Mouse (Mus musculus): ENCODE data around the gene Cdk1.

Cdk1 gene

GRCm38 (mm10) chr10:69313944-69314343 lies 38.8 kb downstream of the Cdk1 start:
- no peaks in the 10 kb centered on the region for H3K36me3 ChIP-seq (ENCODE audit: insufficient read depth, low read length)
- TF ChIP-seq NANOG (IDR thresholded peaks at IDR 0.05; ENCODE audit: borderline replicate concordance, low read length) (no peak), CTCF (conservative IDR thresholded peaks at IDR 0.05; ENCODE audit: low read length) (no peak), POU5F1 (IDR thresholded peaks at IDR 0.05; ENCODE audit: borderline replicate concordance, low read length) (no peak)
- 0 out of 2 replicates have a peak overlapping the region, but pooled peaks have one; percentile 8 for H3K4me3 ChIP-seq (replicated peaks; ENCODE audit: low read length)
- no peaks in the 10 kb centered on the region for H3K27me3 ChIP-seq (ENCODE audit: insufficient read depth, low read length)
- no peaks in the 10 kb centered on the region for H3K9me3 ChIP-seq (ENCODE audit: low read length)
- peaks cover 18% of the 10 kb centered on the region for H3K4me1 ChIP-seq (replicated peaks; ENCODE audit: low read depth, low read length)

GRCm38 (mm10) chr10:69311867-69312266 lies 40.9 kb downstream of the Cdk1 start:
- TF ChIP-seq CTCF (conservative IDR thresholded peaks at IDR 0.05; ENCODE audit: low read length), result no peak
- TF ChIP-seq POU5F1 (IDR thresholded peaks at IDR 0.05; ENCODE audit: borderline replicate concordance, low read length), result no peak
- no peak for TF ChIP-seq NANOG (IDR thresholded peaks at IDR 0.05; ENCODE audit: borderline replicate concordance, low read length)

GRCm38 (mm10) chr10:69309109-69309508 lies 43.6 kb downstream of the Cdk1 start:
- Histone ChIP-seq H3K36me3 (ENCODE audit: insufficient read depth, low read length) (no peaks in the 10 kb centered on the region), H3K4me3 (replicated peaks; ENCODE audit: low read length) (no peak overlapping the region), H3K27me3 (ENCODE audit: insufficient read depth, low read length) (no peaks in the 10 kb centered on the region), H3K4me1 (replicated peaks; ENCODE audit: low read depth, low read length) (peaks cover 35% of the 10 kb centered on the region), H3K9me3 (ENCODE audit: low read length) (no peaks in the 10 kb centered on the region)
- TF ChIP-seq NANOG (IDR thresholded peaks at IDR 0.05; ENCODE audit: borderline replicate concordance, low read length) (no peak), CTCF (conservative IDR thresholded peaks at IDR 0.05; ENCODE audit: low read length) (no peak), POU5F1 (IDR thresholded peaks at IDR 0.05; ENCODE audit: borderline replicate concordance, low read length) (no peak)

More at GRCm38 (mm10) chr10:69311867-69312266, 40.9 kb downstream of the Cdk1 start:
- Histone ChIP-seq H3K36me3 (ENCODE audit: insufficient read depth, low read length) (no peaks in the 10 kb centered on the region), H3K27me3 (ENCODE audit: insufficient read depth, low read length) (no peaks in the 10 kb centered on the region), H3K9me3 (ENCODE audit: low read length) (no peaks in the 10 kb centered on the region), H3K4me1 (replicated peaks; ENCODE audit: low read depth, low read length) (peaks cover 18% of the 10 kb centered on the region), H3K4me3 (replicated peaks; ENCODE audit: low read length) (no peak overlapping the region)

- no peaks in the 10 kb centered on the region for H3K9me3 ChIP-seq (ENCODE audit: low read length)
- TF ChIP-seq CTCF (conservative IDR thresholded peaks at IDR 0.05; ENCODE audit: low read length), result peak; percentile 88
- no peak for TF ChIP-seq POU5F1 (IDR thresholded peaks at IDR 0.05; ENCODE audit: borderline replicate concordance, low read length)
- no peaks in the 10 kb centered on the region for H3K36me3 ChIP-seq (ENCODE audit: insufficient read depth, low read length)
- no peaks in the 10 kb centered on the region for H3K27me3 ChIP-seq (ENCODE audit: insufficient read depth, low read length)
- no peak overlapping the region for H3K4me3 ChIP-seq (replicated peaks; ENCODE audit: low read length)
- H3K4me1 ChIP-seq (replicated peaks; ENCODE audit: low read depth, low read length), result peaks cover 33% of the 10 kb centered on the region
Measured at GRCm38 (mm10) chr10:69307067-69307466, 45.7 kb downstream of the Cdk1 start.

- Histone ChIP-seq H3K4me1 (replicated peaks; ENCODE audit: low read depth, low read length) (peaks cover 33% of the 10 kb centered on the region), H3K4me3 (replicated peaks; ENCODE audit: low read length) (0 out of 2 replicates have a peak overlapping the region, but pooled peaks have one; percentile 18), H3K36me3 (ENCODE audit: insufficient read depth, low read length) (no peaks in the 10 kb centered on the region), H3K27me3 (ENCODE audit: insufficient read depth, low read length) (no peaks in the 10 kb centered on the region), H3K9me3 (ENCODE audit: low read length) (no peaks in the 10 kb centered on the region)
- TF ChIP-seq NANOG (IDR thresholded peaks at IDR 0.05; ENCODE audit: borderline replicate concordance, low read length) (no peak), CTCF (conservative IDR thresholded peaks at IDR 0.05; ENCODE audit: low read length) (peak; percentile 98), POU5F1 (IDR thresholded peaks at IDR 0.05; ENCODE audit: borderline replicate concordance, low read length) (no peak)
Measured at GRCm38 (mm10) chr10:69306205-69306604, 46.5 kb downstream of the Cdk1 start.

- Histone ChIP-seq H3K4me3 (replicated peaks; ENCODE audit: low read length) (no peak overlapping the region), H3K4me1 (replicated peaks; ENCODE audit: low read depth, low read length) (peaks cover 33% of the 10 kb centered on the region), H3K27me3 (ENCODE audit: insufficient read depth, low read length) (no peaks in the 10 kb centered on the region), H3K36me3 (ENCODE audit: insufficient read depth, low read length) (no peaks in the 10 kb centered on the region), H3K9me3 (ENCODE audit: low read length) (no peaks in the 10 kb centered on the region)
- TF ChIP-seq POU5F1 (IDR thresholded peaks at IDR 0.05; ENCODE audit: borderline replicate concordance, low read length), result no peak
Measured at GRCm38 (mm10) chr10:69305600-69305999, 47.1 kb downstream of the Cdk1 start.

GRCm38 (mm10) chr10:69304819-69305218 lies 47.9 kb downstream of the Cdk1 start:
- H3K9me3 ChIP-seq (ENCODE audit: low read length), result no peaks in the 10 kb centered on the region
- no peak overlapping the region for H3K4me3 ChIP-seq (replicated peaks; ENCODE audit: low read length)
- TF ChIP-seq POU5F1 (IDR thresholded peaks at IDR 0.05; ENCODE audit: borderline replicate concordance, low read length), result no peak
- TF ChIP-seq CTCF (conservative IDR thresholded peaks at IDR 0.05; ENCODE audit: low read length), result no peak
- no peak for TF ChIP-seq NANOG (IDR thresholded peaks at IDR 0.05; ENCODE audit: borderline replicate concordance, low read length)
- peaks cover 33% of the 10 kb centered on the region for H3K4me1 ChIP-seq (replicated peaks; ENCODE audit: low read depth, low read length)
- H3K36me3 ChIP-seq (ENCODE audit: insufficient read depth, low read length), result no peaks in the 10 kb centered on the region
- no peaks in the 10 kb centered on the region for H3K27me3 ChIP-seq (ENCODE audit: insufficient read depth, low read length)

GRCm38 (mm10) chr10:69302667-69303066 lies 50.1 kb downstream of the Cdk1 start:
- Histone ChIP-seq H3K36me3 (ENCODE audit: insufficient read depth, low read length) (no peaks in the 10 kb centered on the region), H3K9me3 (ENCODE audit: low read length) (no peaks in the 10 kb centered on the region), H3K27me3 (ENCODE audit: insufficient read depth, low read length) (no peaks in the 10 kb centered on the region), H3K4me3 (replicated peaks; ENCODE audit: low read length) (no peak overlapping the region), H3K4me1 (replicated peaks; ENCODE audit: low read depth, low read length) (peaks cover 33% of the 10 kb centered on the region)
- TF ChIP-seq POU5F1 (IDR thresholded peaks at IDR 0.05; ENCODE audit: borderline replicate concordance, low read length) (no peak), CTCF (conservative IDR thresholded peaks at IDR 0.05; ENCODE audit: low read length) (no peak), NANOG (IDR thresholded peaks at IDR 0.05; ENCODE audit: borderline replicate concordance, low read length) (no peak)

GRCm38 (mm10) chr10:69299985-69300384 lies 52.8 kb downstream of the Cdk1 start:
- Histone ChIP-seq H3K4me1 (replicated peaks; ENCODE audit: low read depth, low read length) (peaks cover 21% of the 10 kb centered on the region), H3K9me3 (ENCODE audit: low read length) (peaks cover 5% of the 10 kb centered on the region; the same call in 1 of the 2 replicates), H3K36me3 (ENCODE audit: insufficient read depth, low read length) (no peaks in the 10 kb centered on the region), H3K4me3 (replicated peaks; ENCODE audit: low read length) (no peak overlapping the region), H3K27me3 (ENCODE audit: insufficient read depth, low read length) (no peaks in the 10 kb centered on the region)
- TF ChIP-seq POU5F1 (IDR thresholded peaks at IDR 0.05; ENCODE audit: borderline replicate concordance, low read length) (no peak), NANOG (IDR thresholded peaks at IDR 0.05; ENCODE audit: borderline replicate concordance, low read length) (no peak), CTCF (conservative IDR thresholded peaks at IDR 0.05; ENCODE audit: low read length) (no peak)
